Mouse (Mus musculus) Muller cell, postnatal 12 days (primary cell): ENCODE data around the gene Oxtr.

ENCODE experiments used
- DNase-seq: peaks from one replicate; pipeline ENCODE4 v3.0.0-alpha.2; 2015; ENCODE audit errors: inconsistent ontology term

Gene Oxtr

GRCm38 (mm10) chr6:112488821-112489180 lies 942 bp downstream of the Oxtr start:
- DNase-seq: no peak

- no peak for DNase-seq
These were observed 1.8 kb downstream of the Oxtr start for GRCm38 (mm10) chr6:112487993-112488392.

GRCm38 (mm10) chr6:112484316-112484715 lies 5.4 kb downstream of the Oxtr start:
- DNase-seq: peak; percentile 22

GRCm38 (mm10) chr6:112479861-112480260 lies 9.9 kb downstream of the Oxtr start:
- DNase-seq: no peak

GRCm38 (mm10) chr6:112471644-112472043 lies 18.1 kb downstream of the Oxtr start:
- DNase-seq: no peak

- no peak for DNase-seq
These were observed 23.7 kb downstream of the Oxtr start for GRCm38 (mm10) chr6:112466001-112466400.

- DNase-seq: peak; percentile 81
These were observed 24.3 kb downstream of the Oxtr start for GRCm38 (mm10) chr6:112465441-112465840.

- no peak for DNase-seq
These were observed 26.4 kb downstream of the Oxtr start for GRCm38 (mm10) chr6:112463331-112463730.

GRCm38 (mm10) chr6:112461459-112461858 lies 28.3 kb downstream of the Oxtr start:
- no peak for DNase-seq

- peak; percentile 42 for DNase-seq
These were observed 30.4 kb downstream of the Oxtr start, which contains the start of gene Cav3 for GRCm38 (mm10) chr6:112459341-112459749. TSS of gene Cav3 (plus strand) at chr6:112459505.

- DNase-seq: no peak
These were observed 44.1 kb downstream of the Oxtr start for GRCm38 (mm10) chr6:112445675-112446074.

- no peak for DNase-seq
These were observed 63.6 kb downstream of the Oxtr start for GRCm38 (mm10) chr6:112426018-112426732.

- no peak for DNase-seq
These were observed 65.8 kb downstream of the Oxtr start for GRCm38 (mm10) chr6:112423746-112424501.
